Mouse (Mus musculus): ENCODE results near the gene Slc9a6. TPM values are rescaled to one million over a fixed set of nuclear protein-coding genes. Genes with fewer than 3 reads are reported as not detected.

The Slc9a6 gene
- polyA plus RNA-seq, 1 experiment from 2014 or later: 52.5 TPM

DNA sequence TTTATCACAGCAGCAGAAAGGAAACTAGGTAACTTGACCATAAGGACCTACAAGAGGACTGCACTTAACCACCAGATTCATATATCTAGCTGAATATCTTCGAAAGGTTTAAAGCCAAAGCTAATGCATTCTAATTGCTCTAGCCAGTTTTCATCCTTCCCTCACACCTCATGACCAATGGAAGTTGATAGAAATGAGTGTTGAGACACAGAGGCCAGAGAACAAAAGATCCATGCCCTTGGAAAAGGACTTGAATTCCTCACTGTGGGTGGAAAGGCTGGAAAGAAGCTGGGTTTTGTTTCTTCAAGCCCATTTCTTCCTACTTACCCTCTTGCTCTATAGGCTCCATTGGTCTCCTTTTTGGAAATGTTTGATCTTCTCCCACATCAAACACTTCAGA, 101.0 kb downstream of the Slc9a6 start:
- Histone ChIP-seq H3K4me2 (no peak overlapping the region), H3K27me3 (no peaks in the 10 kb centered on the region), H3K9me3 (no peaks in the 10 kb centered on the region), H3K9ac (no peak overlapping the region), H3K4me1 (replicated peaks) (no peaks in the 10 kb centered on the region), H3K27ac (no peak overlapping the region), H3K36me3 (no peaks in the 10 kb centered on the region), H3K4me3 (no peak overlapping the region)
- no peak for ATAC-seq (ENCODE audit: low FRiP score)
- WGBS: 86% methylated on average over 1 of the region's 1 CpGs

- Histone ChIP-seq H3K4me1 (replicated peaks) (no peaks in the 10 kb centered on the region), H3K36me3 (no peaks in the 10 kb centered on the region), H3K4me2 (no peak overlapping the region), H3K9ac (no peak overlapping the region), H3K4me3 (no peak overlapping the region), H3K27me3 (no peaks in the 10 kb centered on the region), H3K9me3 (no peaks in the 10 kb centered on the region), H3K27ac (no peak overlapping the region)
- WGBS: 66% methylated on average over 1 of the region's 1 CpGs
- no peak for ATAC-seq (ENCODE audit: low FRiP score)
These were observed 103.1 kb downstream of the Slc9a6 start for GRCm38 (mm10) chrX:56712666-56713065.

Small RNAs within 50 kb of the gene (microRNA-seq; reads per million reads assigned to microRNA genes)
- not detected for gene Mir5116

Other genes with a start within 250 kb of the Slc9a6 start
- gene Smim10l2a, start 235.2 kb upstream of the Slc9a6 start, polyA plus RNA-seq (2015; fragmentation: Nextera tagmentation; extraction: Ambion mirVana): 20.4 and 20.7 TPM in 2 replicates
- gene Gm2174, start 161.8 kb upstream of the Slc9a6 start, polyA plus RNA-seq (2015; fragmentation: Nextera tagmentation; extraction: Ambion mirVana): 1.4 TPM in 1 of 2 replicates, not detected in the other
- 18.8 and 20.3 TPM in 2 replicates for gene Ints6l, start 154.9 kb upstream of the Slc9a6 start, polyA plus RNA-seq (2015; fragmentation: Nextera tagmentation; extraction: Ambion mirVana)
- gene Gm10477, start 85.0 kb upstream of the Slc9a6 start, polyA plus RNA-seq (2015; fragmentation: Nextera tagmentation; extraction: Ambion mirVana): not detected in 2 replicates
- gene Gm648, start 60.2 kb upstream of the Slc9a6 start, polyA plus RNA-seq (2015; fragmentation: Nextera tagmentation; extraction: Ambion mirVana): 0.19 and 0.27 TPM in 2 replicates
- 54.1 and 54.9 TPM in 2 replicates for gene Mmgt1, start 11.7 kb upstream of the Slc9a6 start, polyA plus RNA-seq (2015; fragmentation: Nextera tagmentation; extraction: Ambion mirVana)
- gene Fhl1, start 122.0 kb downstream of the Slc9a6 start, polyA plus RNA-seq (2015; fragmentation: Nextera tagmentation; extraction: Ambion mirVana): 127 and 139 TPM in 2 replicates
- gene Map7d3, start 212.6 kb downstream of the Slc9a6 start, polyA plus RNA-seq (2015; fragmentation: Nextera tagmentation; extraction: Ambion mirVana): 0.88 and 1.3 TPM in 2 replicates